Mouse (Mus musculus) intestine, postnatal 0 days (tissue): Measurements from ENCODE around the gene Gm49318. TPM values are rescaled to one million over a fixed set of nuclear protein-coding genes. Genes with fewer than 3 reads are reported as not detected.

Experiments
- ATAC-seq: fragments of 200-750 bp; cut with Nextera tagmentation; 2 replicates; pipeline ENCODE4 v1.8.0; 2017; ENCODE audit warnings: mild to moderate bottlenecking, moderate TSS enrichment, moderate library complexity
- H3K27ac ChIP-seq: fragments of 300-500 bp; sonication (generic); 2 replicates; pipeline ENCODE4 v1.5.1; 2014; ENCODE audit warnings: mild to moderate bottlenecking, low read depth, low read length, moderate library complexity
- H3K27me3 ChIP-seq: fragments of 300-500 bp; sonication (generic); replicated peaks from 2 replicates; pipeline ENCODE4 v1.6.1; 2014; ENCODE audit warnings: low read length, mixed read lengths; ENCODE audit not compliant: control insufficient read depth, insufficient read depth
- H3K36me3 ChIP-seq: fragments of 300-500 bp; sonication (generic); 2 replicates; pipeline ENCODE4 v1.6.1; 2014; ENCODE audit warnings: mild to moderate bottlenecking, moderate library complexity; ENCODE audit not compliant: control insufficient read depth, insufficient read depth
- H3K4me1 ChIP-seq: fragments of 300-500 bp; sonication (generic); replicated peaks from 2 replicates; pipeline ENCODE4 v1.6.1; 2014; ENCODE audit warnings: antibody characterized with exemption, low read length, mixed read lengths; ENCODE audit not compliant: control insufficient read depth, insufficient read depth
- H3K4me2 ChIP-seq: fragments of 300-500 bp; sonication (generic); replicated peaks from 2 replicates; pipeline ENCODE4 v1.6.1; 2014; ENCODE audit warnings: low read depth, mild to moderate bottlenecking, moderate library complexity
- H3K4me3 ChIP-seq: fragments of 300-500 bp; sonication (generic); 2 replicates; pipeline ENCODE4 v1.5.1; 2014; ENCODE audit warnings: low read depth, low read length
- H3K9ac ChIP-seq: fragments of 300-500 bp; sonication (generic); 2 replicates; pipeline ENCODE4 v1.6.1; 2014; ENCODE audit warnings: mild to moderate bottlenecking, low read depth, low read length
- H3K9me3 ChIP-seq: fragments of 300-500 bp; sonication (generic); 2 replicates; pipeline ENCODE4 v1.6.1; 2016; ENCODE audit warnings: mixed run types; ENCODE audit not compliant: control insufficient read depth
- CTCF ChIP-seq: sonication (generic); IDR thresholded peaks from 2 replicates; pipeline ENCODE4 v1.5.1; 2016; ENCODE audit warnings: low read depth, mild to moderate bottlenecking, control low read depth, antibody characterized with exemption, moderate library complexity
- WGBS: fragments of 180-500 bp; shearing (Covaris S2); extraction: QIAGEN DNeasy Blood & Tissue Kit; methylation state at CpG from one replicate; pipeline ENCODE4 v1.1.7; 2014; 5-methylcytosine and 5-hydroxymethylcytosine counted together
- polyA plus RNA-seq: library from polyadenylated mRNA; unstranded; fragments of >200 nt; fragmentation: Nextera tagmentation; extraction: Ambion mirVana; gene quantifications from 2 replicates; pipeline ENCODE4 v1.2.1, GENCODE M21; 2015

The Gm49318 gene
- polyA plus RNA-seq, 1 experiment from 2014 or later, result not detected

GRCm38 (mm10) chr9:22108194-22108593 is 37.1 kb upstream of the Gm49318 start:
- Histone ChIP-seq H3K4me3 (no peak overlapping the region), H3K27me3 (no peaks in the 10 kb centered on the region), H3K27ac (no peak overlapping the region), H3K36me3 (peaks cover 31% of the 10 kb centered on the region), H3K4me1 (no peaks in the 10 kb centered on the region), H3K9ac (no peak overlapping the region), H3K9me3 (no peaks in the 10 kb centered on the region), H3K4me2 (no peak overlapping the region)
- 90% methylated on average over 9 of the region's 9 CpGs for whole genome bisulfite sequencing
- ATAC-seq, result no peak
- TF ChIP-seq CTCF, result no peak

- no peaks in the 10 kb centered on the region for H3K36me3 ChIP-seq
- 3% methylated on average over 18 of the region's 18 CpGs for WGBS
- peaks cover 20% of the 10 kb centered on the region for H3K27me3 ChIP-seq
- TF ChIP-seq CTCF, result no peak
- peak; percentile 11; the same call in 1 of the 2 replicates for ATAC-seq
- no peaks in the 10 kb centered on the region for H3K4me1 ChIP-seq
- peak overlapping the region; percentile 7; the same call in 1 of the 2 replicates for H3K4me3 ChIP-seq
- no peak overlapping the region for H3K9ac ChIP-seq
- no peaks in the 10 kb centered on the region for H3K9me3 ChIP-seq
- H3K27ac ChIP-seq, result no peak overlapping the region
- peak overlapping the region; percentile 17; the same call in 1 of the 2 replicates for H3K4me2 ChIP-seq
Measured at GRCm38 (mm10) chr9:22099922-22100321, 28.9 kb upstream of the Gm49318 start.

GRCm38 (mm10) chr9:22098993-22099696 is 28.1 kb upstream of the Gm49318 start, which contains the start of gene Cnn1:
Cnn1 (plus strand) TSS chr9:22099216.
- peak within 1 kb of the TSS; percentile 23; the same call in 1 of the 2 replicates for H3K9ac ChIP-seq
- H3K36me3 ChIP-seq, result no peaks in the 10 kb centered on the region
- H3K4me3 ChIP-seq, result peak within 1 kb of the TSS; percentile 7
- no peak for ATAC-seq
- WGBS, result 5% methylated on average over 14 of the region's 14 CpGs
- no peaks in the 10 kb centered on the region for H3K4me1 ChIP-seq
- H3K27ac ChIP-seq, result no peak within 1 kb of the TSS
- peak within 1 kb of the TSS; percentile 31 for H3K4me2 ChIP-seq
- H3K9me3 ChIP-seq, result no peaks in the 10 kb centered on the region
- no peak for TF ChIP-seq CTCF
- H3K27me3 ChIP-seq, result peaks cover 20% of the 10 kb centered on the region

- peak overlapping the region; percentile 26 for H3K4me3 ChIP-seq
- WGBS, result 1% methylated on average over 24 of the region's 24 CpGs
- peak; percentile 86 for TF ChIP-seq CTCF
- no peak overlapping the region for H3K27ac ChIP-seq
- peak overlapping the region; percentile 64 for H3K4me2 ChIP-seq
- H3K9me3 ChIP-seq, result no peaks in the 10 kb centered on the region
- ATAC-seq, result peak; percentile 65
- peak overlapping the region; percentile 27; the same call in 1 of the 2 replicates for H3K9ac ChIP-seq
- peaks cover 23% of the 10 kb centered on the region for H3K27me3 ChIP-seq
- H3K36me3 ChIP-seq, result no peaks in the 10 kb centered on the region
- no peaks in the 10 kb centered on the region for H3K4me1 ChIP-seq
Measured at GRCm38 (mm10) chr9:22095854-22096307, 24.8 kb upstream of the Gm49318 start.

- H3K4me1 ChIP-seq, result no peaks in the 10 kb centered on the region
- H3K4me2 ChIP-seq, result no peak overlapping the region
- H3K4me3 ChIP-seq, result no peak overlapping the region
- H3K27me3 ChIP-seq, result 0 out of 2 replicates have a peak, but pooled peaks cover 3% of the 10 kb centered on the region
- no peaks in the 10 kb centered on the region for H3K36me3 ChIP-seq
- ATAC-seq, result no peak
- no peak overlapping the region for H3K27ac ChIP-seq
- no peak for TF ChIP-seq CTCF
- no peaks in the 10 kb centered on the region for H3K9me3 ChIP-seq
- H3K9ac ChIP-seq, result no peak overlapping the region
- WGBS, result 79% methylated on average over 6 of the region's 6 CpGs
Measured at GRCm38 (mm10) chr9:22092746-22093145, 21.7 kb upstream of the Gm49318 start.

GRCm38 (mm10) chr9:22089986-22090385 is 18.9 kb upstream of the Gm49318 start:
- no peaks in the 10 kb centered on the region for H3K36me3 ChIP-seq
- WGBS, result 82% methylated on average over 7 of the region's 7 CpGs

More at GRCm38 (mm10) chr9:22089986-22090385, 18.9 kb upstream of the Gm49318 start:
- TF ChIP-seq CTCF, result no peak
- no peak overlapping the region for H3K27ac ChIP-seq
- H3K27me3 ChIP-seq, result 0 out of 2 replicates have a peak, but pooled peaks cover 3% of the 10 kb centered on the region
- ATAC-seq, result no peak
- no peak overlapping the region for H3K4me2 ChIP-seq
- H3K9me3 ChIP-seq, result no peaks in the 10 kb centered on the region
- H3K9ac ChIP-seq, result no peak overlapping the region
- H3K4me1 ChIP-seq, result no peaks in the 10 kb centered on the region
- no peak overlapping the region for H3K4me3 ChIP-seq
